21 mouse cellular contexts compared by ENCODE assay signal in the genomic region with DNA sequence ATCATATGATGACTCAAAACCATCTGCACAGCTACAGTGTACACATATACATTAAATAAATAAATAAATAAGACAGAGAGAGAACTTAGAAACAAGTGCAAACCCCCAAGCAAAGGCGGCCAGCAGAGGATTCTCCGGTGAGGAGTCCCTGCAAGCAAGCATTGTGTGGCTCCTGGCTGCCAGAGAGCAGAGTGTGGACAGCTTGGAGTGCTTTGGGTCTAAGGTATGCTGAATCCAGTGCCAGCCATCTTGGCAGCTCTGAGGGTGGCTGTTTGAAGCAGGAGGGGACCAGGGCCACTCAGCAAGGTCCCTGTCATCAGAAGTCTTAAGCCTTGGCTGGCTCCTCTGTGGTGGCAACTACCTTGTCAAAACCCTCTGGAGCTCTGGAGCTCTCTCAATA. TPM values are rescaled to one million over a fixed set of nuclear protein-coding genes. Genes with fewer than 3 reads are reported as not detected.
DNase-seq lines count a peak whose midpoint lies in the region; TF ChIP-seq lines count a peak whose summit lies in the region.
"Had no signal": no experiment of that assay in that cellular context is flagged by ENCODE, and none has a peak within 500 bp of the region (broad histone marks: within the 10 kb centered on the region; RNA-seq: fewer than 3 reads in every experiment).

No protein-coding gene starts in this region.

- H3K4me1 ChIP-seq in heart, embryonic 10.5 days: peaks cover 8% of the 10 kb centered on the region; the same call in 1 of the 2 replicates
- H3K4me1 ChIP-seq in E14TG2a.4 (replicated peaks; ENCODE audit: low read depth, low read length): peaks cover 52% of the 10 kb centered on the region
- H3K4me1 ChIP-seq: embryonic facial prominence, embryonic 15.5 days; forebrain, embryonic 12.5 days had no signal

- intact Hi-C loops in heart, postnatal 25 days (cut with DNase I): no loop called here

- TF ChIP-seq CTCF in E14TG2a.4 (conservative IDR thresholded peaks at IDR 0.05; ENCODE audit: low read length): no peak

- H3K4me3 ChIP-seq in heart, embryonic 10.5 days: no peak overlapping the region
- H3K4me3 ChIP-seq in E14TG2a.4 (replicated peaks; ENCODE audit: low read length): peak overlapping the region; percentile 79
- H3K4me3 ChIP-seq: embryonic facial prominence, embryonic 15.5 days; forebrain, embryonic 12.5 days; hindbrain, embryonic 10.5 days had no signal

- peak; percentile 94 for DNase-seq in heart, adult 11 months
- no peak for DNase-seq in heart, postnatal 25 days (ENCODE audit: low spot score)
- DNase-seq in heart, postnatal 4 days: peak; percentile 53
- no peak for DNase-seq in heart, embryonic 10.5 days (ENCODE audit: low spot score)
- peak; percentile 64 for DNase-seq in R1 (ENCODE audit: low read depth, low spot score)
- no peak for DNase-seq in spleen, adult 12 weeks (ENCODE audit: low spot score)
- no peak for DNase-seq in layer of hippocampus, postnatal 14 days (ENCODE audit: low spot score in 2 of 2)
- DNase-seq: adrenal gland, adult 8-10 months; adrenal gland, postnatal 36 days; cerebellum, adult 11 months; cerebellum, adult 8-10 months; cerebellum, postnatal 14 days; embryo, embryonic 11 days; gastrocnemius, postnatal 10 days; kidney, adult 2 months had no signal

- WGBS in heart, embryonic 10.5 days: 55% methylated on average over 2 of the region's 2 CpGs

- H3K36me3 ChIP-seq in heart, embryonic 10.5 days: no peaks in the 10 kb centered on the region
- H3K36me3 ChIP-seq in E14TG2a.4 (ENCODE audit: insufficient read depth, low read length): peaks cover 26% of the 10 kb centered on the region
- H3K36me3 ChIP-seq: embryonic facial prominence, embryonic 15.5 days; forebrain, embryonic 12.5 days; hindbrain, embryonic 10.5 days had no signal

- H3K27me3 ChIP-seq in heart, embryonic 10.5 days (ENCODE audit: insufficient read depth, poor library complexity, severe bottlenecking): 0 out of 2 replicates have a peak, but pooled peaks cover 9% of the 10 kb centered on the region
- H3K27me3 ChIP-seq in E14TG2a.4 (ENCODE audit: insufficient read depth, low read length): no peaks in the 10 kb centered on the region
- H3K27me3 ChIP-seq: embryonic facial prominence, embryonic 15.5 days; forebrain, embryonic 12.5 days; Patski had no signal

- H3K9me3 ChIP-seq in heart, embryonic 10.5 days: no peaks in the 10 kb centered on the region
- H3K9me3 ChIP-seq in E14TG2a.4 (ENCODE audit: low read length): no peaks in the 10 kb centered on the region
- H3K9me3 ChIP-seq: embryonic facial prominence, embryonic 15.5 days; forebrain, embryonic 12.5 days; hindbrain, embryonic 10.5 days had no signal

- H3K27ac ChIP-seq in heart, embryonic 10.5 days: no peak overlapping the region
- H3K27ac ChIP-seq: embryonic facial prominence, embryonic 15.5 days; forebrain, embryonic 12.5 days; hindbrain, embryonic 10.5 days; hindbrain, embryonic 14.5 days had no signal

RNA-seq across cellular contexts. Expression of a gene that starts 12.7 kb away (rescaled TPM):
- total RNA-seq in heart, postnatal 25 days (2021): 1 to 10 TPM; 2.7 to 4.0 TPM
- total RNA-seq in heart, postnatal 4 days (2021): 1 to 10 TPM in 1 of 2 experiments, under 1 TPM in 1; 0.65 to 1.5 TPM
- 1.6 and 2.4 TPM in 2 replicates for polyA plus RNA-seq in heart, embryonic 10.5 days (2016; fragmentation: Nextera tagmentation; extraction: Ambion mirVana)
- total RNA-seq in layer of hippocampus, postnatal 14 days (2021): 10 to 100 TPM; 85.3 to 86.1 TPM

RNA-seq across cellular contexts. Expression of a gene that starts 31.5 kb away (rescaled TPM):
- 10 to 100 TPM; 39.2 to 44.9 TPM for total RNA-seq in heart, postnatal 25 days (2021)
- total RNA-seq in heart, postnatal 4 days (2021): 10 to 100 TPM; 55.1 to 58.6 TPM
- polyA plus RNA-seq in heart, embryonic 10.5 days (2016; fragmentation: Nextera tagmentation; extraction: Ambion mirVana): 29.4 and 35.4 TPM in 2 replicates
- 100 to 1,000 TPM; 271 to 273 TPM for total RNA-seq in layer of hippocampus, postnatal 14 days (2021)

Comparison
In these comparisons a context has a peak if more than half of its experiments do, and no peak if none do; other contexts are left out.
1. DNase-seq: peak in heart, adult 11 months (single experiment), heart, postnatal 4 days (single experiment) and R1 (single experiment); none in heart, postnatal 25 days (single experiment), heart, embryonic 10.5 days (single experiment), spleen, adult 12 weeks (single experiment) and layer of hippocampus, postnatal 14 days (0 of 2).
2. RNA of a gene that starts 12.7 kb away (total RNA-seq): 85.3 to 86.1 TPM in layer of hippocampus, postnatal 14 days; 2.7 to 4.0 TPM in heart, postnatal 25 days and 0.65 to 1.5 TPM in heart, postnatal 4 days; every median in the first group is over 10 times any median in the second.
3. RNA of a gene that starts 31.5 kb away (total RNA-seq): 271 to 273 TPM in layer of hippocampus, postnatal 14 days; 55.1 to 58.6 TPM in heart, postnatal 4 days and 39.2 to 44.9 TPM in heart, postnatal 25 days; every median in the first group is over 4 times any median in the second.